Mouse (Mus musculus) lung, postnatal 0 days (tissue): ENCODE results near the gene Cntn5. TPM values are rescaled to one million over a fixed set of nuclear protein-coding genes. Genes with fewer than 3 reads are reported as not detected.

Source experiments
- ATAC-seq: fragments of 200-750 bp; cut with Nextera tagmentation; 2 replicates; pipeline ENCODE4 v1.8.0; 2017; ENCODE audit warnings: moderate library complexity
- DNase-seq: peaks from one replicate; pipeline ENCODE4 v3.0.0-alpha.2; 2016; ENCODE audit warnings: low spot score
- H3K27ac ChIP-seq: fragments of 300-500 bp; sonication (generic); 2 replicates; pipeline ENCODE4 v1.5.1; 2014; ENCODE audit warnings: antibody characterized with exemption, mild to moderate bottlenecking, low read length, mixed read lengths
- H3K27me3 ChIP-seq: fragments of 300-500 bp; sonication (generic); replicated peaks from 2 replicates; pipeline ENCODE4 v1.6.1; 2014; ENCODE audit warnings: low read length, mixed read lengths; ENCODE audit not compliant: insufficient read depth
- H3K36me3 ChIP-seq: fragments of 300-500 bp; sonication (generic); 2 replicates; pipeline ENCODE4 v1.6.1; 2014; ENCODE audit warnings: low read length, mixed read lengths; ENCODE audit not compliant: insufficient read depth
- H3K4me1 ChIP-seq: fragments of 300-500 bp; sonication (generic); 2 replicates; pipeline ENCODE4 v1.6.1; 2014; ENCODE audit warnings: antibody characterized with exemption, low read depth, low read length, mixed read lengths; ENCODE audit not compliant: insufficient read depth
- H3K4me2 ChIP-seq: fragments of 300-500 bp; sonication (generic); replicated peaks from 2 replicates; pipeline ENCODE4 v1.6.1; 2014; ENCODE audit warnings: low read depth, mild to moderate bottlenecking, low read length, moderate library complexity, mixed read lengths
- H3K4me3 ChIP-seq: fragments of 300-500 bp; sonication (generic); 2 replicates; pipeline ENCODE4 v1.5.1; 2014; ENCODE audit warnings: low read depth, low read length
- H3K9ac ChIP-seq: fragments of 300-500 bp; sonication (generic); replicated peaks from 2 replicates; pipeline ENCODE4 v1.6.1; 2014; ENCODE audit warnings: low read depth, mild to moderate bottlenecking
- H3K9me3 ChIP-seq: fragments of 300-500 bp; sonication (generic); 2 replicates; pipeline ENCODE4 v1.6.1; 2016; ENCODE audit warnings: low read length, mixed read lengths
- CTCF ChIP-seq: IDR thresholded peaks from 2 replicates; pipeline ENCODE4 v1.5.1; 2016; ENCODE audit warnings: antibody characterized with exemption, mild to moderate bottlenecking
- EP300 ChIP-seq: IDR thresholded peaks from 2 replicates; pipeline ENCODE4 v1.6.1; 2016; ENCODE audit warnings: antibody characterized with exemption, mild to moderate bottlenecking, control low read depth
- WGBS: fragments of 180-500 bp; shearing (Covaris S2); extraction: QIAGEN DNeasy Blood & Tissue Kit; methylation state at CpG from one replicate; pipeline ENCODE4 v1.1.7; 2014; 5-methylcytosine and 5-hydroxymethylcytosine counted together
- polyA plus RNA-seq: library from polyadenylated mRNA; unstranded; fragments of >200 nt; fragmentation: Nextera tagmentation; extraction: Ambion mirVana; gene quantifications from 2 replicates; pipeline ENCODE4 v1.2.1, GENCODE M21; 2015

The Cntn5 gene
- polyA plus RNA-seq, 1 experiment from 2014 or later = not detected

GRCm38 (mm10) chr9:10531087-10531486 is 373.5 kb downstream of the Cntn5 start:
- Histone ChIP-seq H3K9ac (no peak overlapping the region), H3K4me1 (no peaks in the 10 kb centered on the region), H3K27me3 (no peaks in the 10 kb centered on the region), H3K36me3 (no peaks in the 10 kb centered on the region), H3K9me3 (no peaks in the 10 kb centered on the region), H3K4me2 (no peak overlapping the region), H3K4me3 (no peak overlapping the region), H3K27ac (no peak overlapping the region)
- TF ChIP-seq EP300 (no peak), CTCF (no peak)
- no peak for ATAC-seq
- DNase-seq = no peak
- WGBS = 74% methylated on average over 2 of the region's 2 CpGs

- Histone ChIP-seq H3K4me1 (no peaks in the 10 kb centered on the region), H3K36me3 (no peaks in the 10 kb centered on the region), H3K4me3 (no peak overlapping the region), H3K27me3 (no peaks in the 10 kb centered on the region), H3K4me2 (no peak overlapping the region), H3K9ac (no peak overlapping the region), H3K9me3 (no peaks in the 10 kb centered on the region), H3K27ac (no peak overlapping the region)
- WGBS = 81% methylated on average over 4 of the region's 4 CpGs
- DNase-seq (no peak), ATAC-seq (no peak)
- no peak for TF ChIP-seq CTCF
- TF ChIP-seq EP300 = no peak
Observed at GRCm38 (mm10) chr9:10529528-10529927, 375.0 kb downstream of the Cntn5 start.

GRCm38 (mm10) chr9:10529113-10529512 is 375.5 kb downstream of the Cntn5 start:
- H3K9me3 ChIP-seq = no peaks in the 10 kb centered on the region
- H3K27ac ChIP-seq = no peak overlapping the region
- H3K27me3 ChIP-seq = no peaks in the 10 kb centered on the region
- no peak overlapping the region for H3K4me3 ChIP-seq
- DNase-seq (no peak), ATAC-seq (no peak)
- 76% methylated on average over 1 of the region's 1 CpGs for WGBS
- no peak overlapping the region for H3K9ac ChIP-seq
- no peak for TF ChIP-seq CTCF
- no peak for TF ChIP-seq EP300
- no peaks in the 10 kb centered on the region for H3K4me1 ChIP-seq
- H3K4me2 ChIP-seq = no peak overlapping the region
- no peaks in the 10 kb centered on the region for H3K36me3 ChIP-seq

GRCm38 (mm10) chr9:10528692-10529091 is 375.9 kb downstream of the Cntn5 start:
- Histone ChIP-seq H3K36me3 (no peaks in the 10 kb centered on the region), H3K9ac (no peak overlapping the region), H3K27ac (no peak overlapping the region), H3K9me3 (no peaks in the 10 kb centered on the region), H3K4me2 (no peak overlapping the region), H3K4me1 (no peaks in the 10 kb centered on the region), H3K4me3 (no peak overlapping the region), H3K27me3 (no peaks in the 10 kb centered on the region)
- DNase-seq (no peak), ATAC-seq (no peak)
- whole genome bisulfite sequencing = 67% methylated on average over 5 of the region's 5 CpGs
- no peak for TF ChIP-seq CTCF
- no peak for TF ChIP-seq EP300

- Histone ChIP-seq H3K27me3 (no peaks in the 10 kb centered on the region), H3K27ac (no peak overlapping the region), H3K4me1 (no peaks in the 10 kb centered on the region), H3K36me3 (no peaks in the 10 kb centered on the region), H3K4me2 (no peak overlapping the region), H3K9ac (no peak overlapping the region), H3K9me3 (no peaks in the 10 kb centered on the region), H3K4me3 (no peak overlapping the region)
- 70% methylated on average over 7 of the region's 7 CpGs for WGBS
- no peak for TF ChIP-seq EP300
- no peak for TF ChIP-seq CTCF
- DNase-seq = no peak
- ATAC-seq = no peak
Observed at GRCm38 (mm10) chr9:10525915-10526667, 378.5 kb downstream of the Cntn5 start.

- no peaks in the 10 kb centered on the region for H3K4me1 ChIP-seq
- H3K27ac ChIP-seq = no peak overlapping the region
- no peak overlapping the region for H3K4me2 ChIP-seq
- no peak overlapping the region for H3K4me3 ChIP-seq
- H3K27me3 ChIP-seq = no peaks in the 10 kb centered on the region
- DNase-seq (no peak), ATAC-seq (no peak)
- TF ChIP-seq EP300 (no peak), CTCF (no peak)
- H3K9me3 ChIP-seq = no peaks in the 10 kb centered on the region
- H3K36me3 ChIP-seq = no peaks in the 10 kb centered on the region
- no peak overlapping the region for H3K9ac ChIP-seq
- 58% methylated on average over 4 of the region's 4 CpGs for WGBS
Observed at GRCm38 (mm10) chr9:10522604-10523003, 382.0 kb downstream of the Cntn5 start.
